Mouse (Mus musculus): ENCODE data around the gene Ctdnep1. TPM values are rescaled to one million over a fixed set of nuclear protein-coding genes. Genes with fewer than 3 reads are reported as not detected.
A peak's percentile ranks its signal among the peaks of the same experiment; 100 is the strongest.

Ctdnep1 gene
- polyA plus RNA-seq, 1 experiment = 224 TPM

DNA sequence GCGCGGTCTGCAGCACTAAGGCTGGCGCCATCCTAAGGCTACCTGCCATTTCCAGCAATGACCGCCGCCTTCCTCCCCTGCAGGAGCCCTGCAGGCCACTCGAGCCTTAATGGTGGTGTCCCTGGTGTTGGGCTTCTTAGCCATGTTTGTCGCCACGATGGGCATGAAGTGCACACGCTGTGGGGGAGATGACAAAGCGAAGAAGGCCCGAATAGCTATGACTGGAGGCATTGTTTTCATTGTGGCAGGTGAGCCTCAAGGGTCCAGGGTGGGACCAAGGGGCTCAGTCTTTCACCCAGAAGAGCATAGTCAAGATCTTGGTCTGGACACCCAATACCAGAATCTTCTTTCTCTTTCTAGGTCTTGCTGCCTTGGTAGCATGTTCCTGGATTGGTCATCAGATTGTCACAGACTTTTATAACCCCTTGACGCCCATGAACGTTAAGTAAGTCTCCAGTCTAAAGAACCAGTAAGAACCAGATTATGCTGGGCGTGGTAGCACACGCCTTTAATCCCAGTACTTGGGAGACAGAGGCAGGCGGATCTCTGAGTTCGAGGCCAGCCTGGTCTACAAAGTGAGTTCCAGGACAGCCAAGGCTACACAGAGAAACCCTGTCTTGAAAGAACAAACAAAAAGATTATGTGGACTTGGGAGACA lies 14.0 kb upstream of the Ctdnep1 start:
- TF ChIP-seq GATA1 (IDR thresholded peaks at IDR 0.05; ENCODE audit: low read length) = no peak

DNA sequence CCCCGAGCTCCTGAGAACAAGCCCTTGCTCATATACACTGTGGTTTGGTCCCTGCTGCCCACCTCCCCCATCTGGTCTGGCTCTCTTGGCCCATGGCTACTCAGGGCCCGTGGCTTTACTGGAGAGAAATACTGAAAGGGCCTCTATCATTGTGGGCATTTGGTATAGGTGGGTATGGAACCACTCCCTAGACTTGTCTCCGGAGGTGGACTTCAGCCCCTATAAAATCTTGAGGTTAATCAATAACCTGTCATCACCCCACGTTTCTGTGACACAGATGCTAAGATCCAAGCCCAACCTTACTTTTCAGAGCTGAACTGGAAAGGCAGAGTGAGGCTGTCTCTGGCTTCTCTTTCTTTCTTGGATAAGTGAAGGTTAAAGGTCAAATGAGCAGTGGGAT lies 12.2 kb upstream of the Ctdnep1 start:
- no peak for TF ChIP-seq GATA1 (IDR thresholded peaks at IDR 0.05; ENCODE audit: low read length)

DNA sequence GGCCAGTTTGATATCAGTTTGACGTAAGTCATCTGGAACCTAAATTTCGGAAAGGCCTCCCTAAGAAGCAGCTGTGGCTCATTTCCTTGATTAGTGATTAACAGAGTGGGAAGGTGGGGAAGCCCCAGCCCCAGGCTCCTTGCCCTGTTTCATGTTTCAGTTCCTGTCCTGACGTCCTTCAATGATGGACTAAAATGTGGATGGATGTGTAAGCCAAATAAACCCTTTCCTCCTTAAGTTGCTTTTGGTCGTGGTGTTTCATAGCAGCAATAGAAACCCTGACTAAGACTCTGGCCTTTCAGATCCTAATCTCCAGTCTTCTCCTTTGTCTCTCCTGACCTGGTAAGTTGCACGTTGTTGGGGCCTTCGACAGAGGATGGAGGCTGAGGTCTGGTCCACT lies 10.7 kb upstream of the Ctdnep1 start:
- no peak for TF ChIP-seq GATA1 (IDR thresholded peaks at IDR 0.05; ENCODE audit: low read length)

DNA sequence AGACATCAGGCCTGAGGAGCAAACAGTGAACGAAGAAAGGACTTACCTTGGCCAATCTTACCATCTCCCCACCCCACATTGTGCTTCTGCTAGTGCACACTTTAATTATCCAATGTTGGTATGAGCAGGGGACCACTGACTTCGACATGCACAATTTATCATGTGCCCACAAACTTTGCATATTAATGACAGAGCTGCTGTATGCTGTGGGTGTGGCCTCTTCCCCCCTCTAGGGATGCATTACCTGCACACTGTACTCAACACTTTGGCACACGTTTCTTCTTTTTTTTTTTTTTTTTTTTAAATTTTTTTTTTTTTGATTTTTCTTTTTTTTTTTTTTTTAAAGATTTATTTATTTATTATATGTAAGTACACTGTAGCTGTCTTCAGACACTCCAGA lies 10.2 kb upstream of the Ctdnep1 start:
- TF ChIP-seq GATA1 (IDR thresholded peaks at IDR 0.05; ENCODE audit: low read length) = no peak

DNA sequence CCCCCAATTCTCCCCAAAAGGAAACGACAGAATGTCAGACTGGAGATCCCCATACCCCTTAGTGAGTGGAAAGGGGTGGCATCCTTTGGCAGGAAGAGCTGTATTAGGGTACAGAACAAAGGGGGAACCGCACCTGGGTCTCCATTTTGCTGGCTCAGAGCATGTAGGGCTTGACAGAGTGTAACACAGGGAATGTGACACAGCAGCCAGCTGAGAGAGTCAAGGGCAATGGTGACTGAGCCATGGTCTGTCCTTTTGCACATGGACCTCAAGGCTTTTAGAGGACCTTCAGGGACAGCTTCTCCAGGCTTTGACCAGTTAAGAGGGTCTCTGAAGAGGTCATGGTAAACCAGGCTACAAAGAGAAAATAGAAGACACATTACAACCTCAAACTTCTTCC lies 6.0 kb upstream of the Ctdnep1 start:
- TF ChIP-seq GATA1 (IDR thresholded peaks at IDR 0.05; ENCODE audit: low read length) = no peak

DNA sequence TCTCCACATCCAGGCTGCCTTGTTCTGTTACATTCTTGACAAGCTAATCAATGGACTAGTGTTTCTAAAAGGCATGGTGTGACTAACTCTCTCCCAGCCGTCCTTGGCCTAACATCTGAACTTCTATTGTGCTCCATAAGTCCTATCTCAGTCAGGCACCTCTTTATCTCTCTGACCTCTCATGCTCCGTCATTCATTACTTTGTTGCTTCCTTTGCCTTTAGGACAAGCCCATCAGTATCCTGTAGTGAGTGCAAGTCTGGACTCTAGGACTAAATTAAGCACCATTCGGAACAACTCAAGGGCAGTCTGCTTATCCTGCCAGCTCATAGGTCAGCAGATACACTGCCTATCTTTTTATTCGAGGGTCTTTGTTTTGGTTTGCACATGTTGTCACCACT lies 4.7 kb upstream of the Ctdnep1 start:
- TF ChIP-seq GATA1 (IDR thresholded peaks at IDR 0.05; ENCODE audit: low read length) = no peak

DNA sequence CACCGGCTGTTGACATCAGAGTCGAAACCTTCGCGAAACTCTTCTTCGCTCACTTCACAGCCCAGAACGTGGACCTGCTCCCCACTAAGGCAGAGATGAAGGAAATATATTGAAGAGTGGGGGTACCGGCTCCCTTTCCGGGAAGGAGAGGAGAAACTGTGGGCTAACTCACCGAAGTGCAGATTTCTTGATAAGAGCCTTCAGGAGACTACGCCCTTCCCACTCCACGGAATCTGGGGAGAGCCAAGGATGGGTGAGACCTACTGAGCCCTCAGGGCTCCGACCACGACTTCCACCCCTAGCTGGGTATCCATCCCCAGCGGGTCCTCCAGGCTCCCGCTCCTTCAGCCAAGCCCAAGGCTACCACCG lies 1.1 kb upstream of the Ctdnep1 start:
- TF ChIP-seq GATA1 (IDR thresholded peaks at IDR 0.05; ENCODE audit: low read length) = no peak

DNA sequence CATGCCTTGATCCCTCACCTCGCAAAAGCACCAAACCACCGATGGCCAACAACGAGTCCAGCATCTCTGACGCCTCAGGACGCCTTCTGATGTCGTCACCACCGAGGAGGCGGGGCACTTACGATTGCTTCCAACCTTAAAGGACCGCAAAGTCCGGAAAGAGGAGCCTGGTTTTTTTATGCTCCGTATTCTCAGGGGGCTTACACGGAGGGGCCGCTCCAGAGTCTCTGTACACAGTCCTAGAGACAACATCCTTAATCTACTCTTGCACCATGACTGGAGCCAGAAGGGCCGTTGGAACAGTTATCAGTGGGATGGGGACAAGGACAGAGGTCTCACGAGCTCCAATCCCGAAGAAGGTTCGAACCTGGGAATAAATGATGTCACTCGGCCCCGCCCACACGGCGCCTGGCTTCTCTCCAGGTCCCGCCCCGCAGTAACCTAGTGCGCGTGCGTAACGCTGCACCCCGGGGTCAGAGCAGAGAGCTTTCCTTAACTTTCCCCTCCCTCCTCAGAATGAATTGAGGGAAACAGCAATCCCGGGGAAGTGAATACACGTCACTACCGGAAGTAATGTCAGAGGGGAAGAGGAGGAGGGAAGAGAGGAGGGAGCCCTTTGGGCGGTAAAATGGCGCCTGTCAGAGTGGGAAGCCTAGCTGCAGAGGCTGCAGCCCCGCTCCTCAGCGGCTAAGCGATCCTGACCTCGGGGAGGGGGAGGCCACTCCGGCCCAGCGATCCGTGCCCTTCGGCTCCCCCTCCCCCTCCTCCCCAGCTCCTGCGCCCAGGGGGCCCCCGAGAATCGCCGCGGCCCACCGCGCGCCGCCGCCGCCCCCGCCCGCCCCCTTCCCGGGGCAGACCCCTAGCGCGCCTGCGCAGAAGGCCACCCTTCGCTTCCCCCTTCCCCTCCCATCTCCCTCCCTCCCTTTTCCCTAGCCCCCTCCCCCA lies 488 bp upstream of the Ctdnep1 start:
- TF ChIP-seq GATA1 (IDR thresholded peaks at IDR 0.05; ENCODE audit: low read length) = no peak

DNA sequence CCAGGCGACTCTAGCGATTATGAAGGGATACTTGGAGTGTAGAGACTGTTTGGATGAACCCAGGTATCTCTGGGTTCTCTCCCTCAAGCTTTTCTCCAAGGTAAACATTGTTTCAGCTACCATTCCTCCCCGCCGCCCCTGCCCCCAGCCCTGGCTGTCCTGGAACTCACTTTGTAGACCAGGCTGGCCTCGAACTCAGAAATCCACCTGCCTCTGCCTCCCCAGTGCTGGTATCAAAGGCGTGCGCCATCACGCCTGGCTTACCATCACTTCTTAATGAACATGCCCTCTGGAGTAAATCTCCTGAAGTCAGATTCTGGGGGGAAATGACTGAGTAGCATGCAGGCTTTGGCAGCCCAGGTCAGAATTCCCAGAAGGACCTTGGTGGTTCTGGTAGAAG lies 1.3 kb downstream of the Ctdnep1 start, which contains the start of gene Elp5:
Gene Elp5 (minus strand): TSS at position 293 of the 400 bp plus-strand sequence.
- TF ChIP-seq GATA1 (IDR thresholded peaks at IDR 0.05; ENCODE audit: low read length) = no peak

DNA sequence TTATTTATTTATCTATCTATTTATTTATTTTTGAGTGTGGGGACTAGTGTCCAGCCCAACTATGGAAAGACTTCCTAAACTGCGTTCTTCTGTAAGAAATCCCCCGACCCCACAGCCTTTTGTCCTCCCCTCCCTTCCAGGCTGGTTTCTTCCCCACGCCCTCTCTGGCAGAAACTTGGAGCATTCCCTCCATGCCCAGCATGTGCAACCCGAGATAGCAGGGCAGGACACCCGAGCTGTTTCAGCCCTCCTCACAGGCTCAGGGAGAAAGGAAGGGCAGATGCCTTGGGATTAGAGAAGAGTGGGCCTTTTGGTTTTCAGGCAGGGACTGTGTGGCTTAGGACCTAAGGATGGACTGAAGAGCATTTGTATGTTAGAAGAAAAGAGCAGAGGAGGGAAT lies 1.9 kb downstream of the Ctdnep1 start:
- TF ChIP-seq GATA1 (IDR thresholded peaks at IDR 0.05; ENCODE audit: low read length) = no peak

DNA sequence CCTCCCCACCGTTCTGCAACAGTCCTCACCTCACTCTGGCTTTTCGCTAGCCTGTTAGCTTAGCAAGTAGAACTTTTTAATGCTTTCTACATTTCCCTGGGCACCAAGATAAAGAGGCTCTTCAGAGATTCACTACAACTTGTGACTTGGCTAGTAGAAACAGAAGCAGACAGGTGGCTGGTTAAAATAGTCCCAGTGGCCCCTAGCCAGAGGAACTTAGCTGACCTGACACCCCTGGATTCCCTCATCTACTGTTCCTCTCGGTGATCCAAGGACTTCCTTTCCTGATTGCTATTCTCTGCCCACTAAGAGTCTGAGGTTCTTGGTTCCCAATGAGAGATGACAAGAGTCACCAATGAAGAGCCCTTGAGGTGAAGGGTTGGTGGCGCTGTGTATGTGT lies 2.4 kb downstream of the Ctdnep1 start:
- TF ChIP-seq GATA1 (IDR thresholded peaks at IDR 0.05; ENCODE audit: low read length) = no peak

DNA sequence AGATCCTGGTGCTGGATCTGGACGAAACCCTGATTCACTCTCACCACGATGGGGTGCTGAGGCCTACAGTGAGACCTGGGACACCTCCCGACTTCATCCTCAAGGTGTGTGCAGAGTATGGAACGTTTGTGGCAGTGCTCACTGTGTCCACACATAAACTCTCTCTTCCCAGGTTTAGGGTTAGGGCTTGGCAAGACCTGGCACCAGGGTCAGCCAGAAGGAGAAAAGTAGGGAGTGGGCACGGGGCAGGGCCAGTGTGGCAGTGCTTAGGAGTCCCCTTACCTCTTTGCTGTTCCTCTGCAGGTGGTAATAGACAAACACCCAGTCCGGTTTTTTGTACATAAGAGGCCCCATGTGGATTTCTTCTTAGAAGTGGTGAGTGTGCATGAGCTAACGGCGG lies 3.5 kb downstream of the Ctdnep1 start:
- TF ChIP-seq GATA1 (IDR thresholded peaks at IDR 0.05; ENCODE audit: low read length) = no peak

DNA sequence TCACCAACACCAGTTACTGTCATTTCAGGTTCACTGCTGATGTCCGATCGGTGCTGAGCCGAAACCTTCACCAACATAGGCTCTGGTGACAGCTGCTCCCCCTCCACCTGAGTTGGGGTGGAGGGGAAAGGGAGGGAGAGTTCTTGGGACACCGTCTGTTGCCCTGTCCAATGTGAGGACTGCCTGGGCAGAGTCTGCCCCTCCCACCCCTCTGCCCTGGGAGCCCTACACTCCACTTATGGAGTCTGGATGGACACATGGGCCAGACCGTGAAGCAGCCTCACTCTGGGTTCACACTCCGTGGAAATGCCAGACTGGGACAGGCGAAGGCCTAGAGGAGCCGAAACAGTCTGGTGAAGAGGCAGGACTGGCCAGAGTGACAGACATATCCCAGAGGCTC lies 9.0 kb downstream of the Ctdnep1 start:
- no peak for TF ChIP-seq GATA1 (IDR thresholded peaks at IDR 0.05; ENCODE audit: low read length)

DNA sequence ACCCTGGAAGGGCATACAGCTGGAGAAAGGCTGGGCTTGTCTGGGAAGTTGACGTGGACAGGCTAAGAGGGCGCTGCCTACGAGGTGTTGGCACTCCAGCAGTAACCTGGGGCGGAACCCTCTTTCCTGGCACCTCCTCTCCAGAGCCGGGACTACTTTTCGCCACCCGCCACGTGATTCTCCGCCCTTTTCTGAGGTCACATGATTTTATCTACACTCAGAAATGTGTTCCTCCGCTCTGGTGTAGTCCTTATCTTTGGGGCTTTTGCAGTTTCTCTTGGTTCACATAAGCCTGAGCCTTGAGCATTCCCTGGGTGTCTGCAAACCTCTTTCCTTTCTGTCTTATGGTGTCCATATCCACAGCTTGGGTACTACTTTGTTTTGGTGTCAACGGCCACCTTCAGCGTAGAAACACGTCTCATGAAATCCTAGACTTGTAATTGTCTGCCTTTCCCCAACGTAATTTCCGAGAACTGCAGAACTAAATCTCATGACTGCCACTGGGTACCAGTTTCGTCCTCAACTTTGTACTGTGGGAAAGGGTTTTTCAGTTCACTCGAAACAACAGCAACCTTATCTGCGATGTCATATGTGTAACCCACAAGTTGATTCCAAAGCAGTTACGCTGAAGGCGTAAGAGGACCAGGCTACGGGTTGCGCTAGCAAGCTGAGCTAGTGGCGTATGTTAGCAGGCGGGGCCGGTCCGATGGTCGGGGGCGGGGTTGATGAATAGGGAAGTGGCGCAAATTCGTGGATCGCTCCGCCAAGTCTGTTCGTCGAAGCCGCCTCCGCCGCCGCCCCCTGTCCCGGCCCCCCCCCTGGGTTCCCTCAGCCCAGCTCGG lies 10.1 kb downstream of the Ctdnep1 start, which contains the start of gene Gabarap:
Gene Gabarap (plus strand): TSS at position 294 of the 842 bp plus-strand sequence.
- peak; percentile 42 for TF ChIP-seq GATA1 (IDR thresholded peaks at IDR 0.05; ENCODE audit: low read length)

DNA sequence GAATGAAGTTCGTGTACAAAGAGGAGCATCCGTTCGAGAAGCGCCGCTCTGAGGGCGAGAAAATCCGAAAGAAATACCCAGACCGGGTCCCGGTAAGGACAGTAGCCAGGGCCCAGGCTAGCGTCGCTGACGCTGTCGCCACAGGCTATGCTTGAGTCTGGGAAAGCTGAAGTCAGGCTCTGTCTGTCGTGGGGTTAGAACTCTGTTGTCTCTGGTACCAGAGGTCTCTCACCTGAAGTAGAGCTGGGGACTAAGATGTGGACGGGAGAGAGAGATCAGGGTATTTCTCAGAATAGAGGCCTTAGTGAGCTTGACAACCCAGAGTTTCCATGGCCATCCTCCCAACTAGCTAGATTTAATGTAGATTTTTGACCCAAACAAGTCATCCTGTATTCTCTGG lies 10.8 kb downstream of the Ctdnep1 start:
- TF ChIP-seq GATA1 (IDR thresholded peaks at IDR 0.05; ENCODE audit: low read length) = no peak

DNA sequence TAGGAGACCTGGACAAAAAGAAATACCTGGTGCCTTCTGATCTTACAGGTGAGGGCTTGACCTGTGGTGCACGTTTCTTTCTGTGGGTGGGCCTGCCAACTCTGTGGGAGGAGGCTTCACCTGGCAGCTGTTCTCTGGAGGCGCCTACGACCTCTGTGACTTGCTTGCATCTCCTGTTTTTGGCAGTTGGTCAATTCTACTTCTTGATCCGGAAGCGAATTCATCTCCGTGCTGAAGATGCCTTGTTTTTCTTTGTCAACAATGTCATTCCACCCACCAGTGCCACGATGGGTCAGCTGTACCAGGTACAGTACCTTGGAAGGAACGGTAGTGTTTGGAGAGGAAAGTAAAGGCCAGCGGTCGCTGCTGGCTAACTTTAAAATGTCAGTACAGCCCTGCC lies 11.4 kb downstream of the Ctdnep1 start:
- TF ChIP-seq GATA1 (IDR thresholded peaks at IDR 0.05; ENCODE audit: low read length) = no peak

Measured in G1E-ER4 (cell line).